Mouse (Mus musculus) forebrain, embryonic 11.5 days (tissue): ENCODE data around the gene Rgs6. TPM values are rescaled to one million over a fixed set of nuclear protein-coding genes. Genes with fewer than 3 reads are reported as not detected.

ENCODE experiments used
- ATAC-seq: fragments of 200-750 bp; cut with Nextera tagmentation; replicated peaks from 2 replicates; pipeline ENCODE4 v1.8.0; 2017; ENCODE audit warnings: moderate TSS enrichment; ENCODE audit not compliant: low FRiP score
- DNase-seq: peaks from one replicate; pipeline ENCODE4 v3.0.0-alpha.2; 2017; ENCODE audit warnings: low spot score
- H3K27ac ChIP-seq: fragments of 300-500 bp; sonication (generic); 2 replicates; pipeline ENCODE4 v1.5.1; 2014; ENCODE audit warnings: low read depth, low read length
- H3K27me3 ChIP-seq: fragments of 300-500 bp; sonication (generic); 2 replicates; pipeline ENCODE4 v1.6.1; 2014; ENCODE audit warnings: mild to moderate bottlenecking, low read length, mixed read lengths; ENCODE audit not compliant: control insufficient read depth, insufficient read depth
- H3K36me3 ChIP-seq: fragments of 300-500 bp; sonication (generic); 2 replicates; pipeline ENCODE4 v1.6.1; 2014; ENCODE audit warnings: mild to moderate bottlenecking, low read length, moderate library complexity, mixed read lengths; ENCODE audit not compliant: control insufficient read depth, insufficient read depth
- H3K4me1 ChIP-seq: fragments of 300-500 bp; sonication (generic); replicated peaks from 2 replicates; pipeline ENCODE4 v1.6.1; 2014; ENCODE audit warnings: low read length, mixed read lengths; ENCODE audit not compliant: control insufficient read depth, insufficient read depth
- H3K4me2 ChIP-seq: fragments of 300-500 bp; sonication (generic); 2 replicates; pipeline ENCODE4 v1.6.1; 2014; ENCODE audit warnings: low read depth, mild to moderate bottlenecking, low read length, moderate library complexity, mixed read lengths; ENCODE audit not compliant: severe bottlenecking
- H3K4me3 ChIP-seq: fragments of 300-500 bp; sonication (generic); 2 replicates; pipeline ENCODE4 v1.5.1; 2014; ENCODE audit warnings: low read depth, low read length
- H3K9ac ChIP-seq: fragments of 300-500 bp; sonication (generic); 2 replicates; pipeline ENCODE4 v1.6.1; 2014; ENCODE audit warnings: low read length
- H3K9me3 ChIP-seq: fragments of 300-500 bp; sonication (generic); 2 replicates; pipeline ENCODE4 v1.6.1; 2016; ENCODE audit warnings: low read length, mixed read lengths; ENCODE audit not compliant: control insufficient read depth
- WGBS: fragments of 180-500 bp; shearing (Covaris S2); extraction: QIAGEN DNeasy Blood & Tissue Kit; methylation state at CpG from one replicate; pipeline ENCODE4 v1.1.7; 2014; 5-methylcytosine and 5-hydroxymethylcytosine counted together
- polyA plus RNA-seq: library from polyadenylated mRNA; unstranded; fragments of >200 nt; fragmentation: Nextera tagmentation; extraction: Ambion mirVana; gene quantifications from 2 replicates; pipeline ENCODE4 v1.2.1, GENCODE M21; 2014

The Rgs6 gene
- polyA plus RNA-seq, 1 experiment from 2014 or later: 0.72 TPM

DNA sequence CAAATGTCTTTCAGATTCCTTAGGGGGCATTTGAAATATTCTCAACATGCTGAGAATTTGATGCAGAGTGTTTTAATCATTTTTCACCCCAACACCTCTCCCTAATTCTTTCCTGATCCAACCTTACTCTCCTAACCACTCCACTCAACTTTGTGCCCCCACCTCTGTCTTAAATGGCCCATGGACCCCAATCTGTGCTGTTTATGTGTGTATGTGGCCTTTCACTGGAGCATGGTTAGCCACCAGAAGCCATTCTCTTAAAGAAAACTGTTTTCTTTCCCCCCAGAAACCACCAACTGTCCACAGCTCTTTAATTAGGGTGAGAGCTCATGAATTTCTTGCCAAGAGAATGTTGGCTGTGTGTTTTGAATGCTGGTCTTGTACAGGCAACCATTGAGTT is 122.3 kb downstream of the Rgs6 start:
- DNase-seq: no peak
- no peak for ATAC-seq
- no peak overlapping the region for H3K9ac ChIP-seq
- no peak overlapping the region for H3K27ac ChIP-seq
- no peak overlapping the region for H3K4me2 ChIP-seq
- no peaks in the 10 kb centered on the region for H3K36me3 ChIP-seq
- H3K27me3 ChIP-seq: no peaks in the 10 kb centered on the region
- H3K4me3 ChIP-seq: no peak overlapping the region
- H3K4me1 ChIP-seq: no peaks in the 10 kb centered on the region
- H3K9me3 ChIP-seq: no peaks in the 10 kb centered on the region

DNA sequence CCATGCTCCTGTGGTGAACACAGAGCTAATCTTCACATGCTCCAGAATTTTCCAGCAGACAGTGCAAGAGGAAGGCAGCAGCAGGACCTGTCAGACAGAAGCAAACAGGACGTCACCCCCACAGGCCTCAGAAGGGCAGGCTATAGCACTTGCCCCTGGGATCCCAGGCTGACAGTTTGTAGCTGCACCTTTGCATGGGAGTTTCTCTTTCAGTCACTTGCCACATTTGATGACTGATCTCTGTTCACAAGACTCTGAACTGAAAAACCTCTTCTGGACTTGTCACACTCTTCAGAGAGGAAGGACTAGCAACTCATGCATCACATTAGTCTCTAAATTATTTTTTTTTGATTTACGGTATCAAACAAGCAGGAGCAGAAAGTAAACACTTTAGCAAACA is 126.2 kb downstream of the Rgs6 start:
- Histone ChIP-seq H3K4me1 (no peaks in the 10 kb centered on the region), H3K27ac (no peak overlapping the region), H3K9me3 (no peaks in the 10 kb centered on the region), H3K4me2 (no peak overlapping the region), H3K27me3 (no peaks in the 10 kb centered on the region), H3K36me3 (no peaks in the 10 kb centered on the region), H3K9ac (no peak overlapping the region), H3K4me3 (no peak overlapping the region)
- no peak for ATAC-seq
- no peak for DNase-seq
- WGBS: 86% methylated on average over 2 of the region's 2 CpGs

DNA sequence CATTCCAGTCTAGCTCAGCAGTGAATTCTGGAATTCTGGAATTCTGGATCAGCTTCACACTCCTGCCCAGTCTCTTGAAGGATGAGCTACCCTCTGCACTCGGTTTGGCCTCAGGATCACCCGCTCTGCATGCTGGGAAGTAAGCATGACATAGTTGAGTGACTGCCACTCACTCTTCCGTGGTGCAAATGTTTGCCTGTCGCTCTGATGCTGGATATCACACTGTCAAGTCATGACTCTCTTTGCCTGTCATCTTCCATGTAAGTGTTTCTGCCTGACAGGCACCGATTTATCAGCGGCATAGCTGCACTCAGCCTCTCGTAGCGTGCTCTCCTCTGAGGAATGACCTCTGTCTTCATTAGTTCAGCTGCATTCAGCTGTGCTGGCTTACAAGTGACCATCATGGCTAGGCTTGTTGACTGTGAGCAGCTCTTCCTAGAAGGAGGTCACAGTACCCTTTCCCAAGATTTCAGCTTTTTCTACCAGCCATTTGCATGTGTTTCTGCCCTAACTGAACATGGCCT is 135.0 kb downstream of the Rgs6 start:
- H3K9me3 ChIP-seq: no peaks in the 10 kb centered on the region
- no peak overlapping the region for H3K9ac ChIP-seq
- H3K27ac ChIP-seq: no peak overlapping the region
- DNase-seq: no peak
- H3K4me1 ChIP-seq: no peaks in the 10 kb centered on the region
- no peaks in the 10 kb centered on the region for H3K36me3 ChIP-seq
- ATAC-seq: no peak
- H3K4me2 ChIP-seq: no peak overlapping the region
- no peak overlapping the region for H3K4me3 ChIP-seq
- WGBS: 92% methylated on average over 8 of the region's 8 CpGs
- no peaks in the 10 kb centered on the region for H3K27me3 ChIP-seq

DNA sequence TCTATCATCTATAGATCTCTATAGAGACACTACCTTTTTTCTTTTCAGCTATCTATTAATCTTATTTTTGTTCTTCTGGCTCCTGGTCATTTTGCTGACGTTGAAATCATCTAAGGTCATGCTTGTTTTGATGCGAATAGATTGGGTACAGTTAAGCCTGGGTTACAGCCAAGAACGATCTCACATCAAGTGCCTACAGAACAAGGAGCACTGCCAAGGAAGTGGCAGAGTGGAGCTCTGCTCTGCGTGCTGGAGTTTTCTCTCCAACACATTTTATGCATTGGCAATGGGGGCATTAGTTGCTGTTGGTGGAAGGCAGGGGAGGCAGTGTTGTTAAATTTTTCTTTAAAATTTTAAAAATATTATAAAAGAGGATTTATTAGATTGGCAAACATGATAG is 138.2 kb downstream of the Rgs6 start:
- Histone ChIP-seq H3K27me3 (no peaks in the 10 kb centered on the region), H3K4me2 (no peak overlapping the region), H3K9ac (no peak overlapping the region), H3K9me3 (no peaks in the 10 kb centered on the region), H3K36me3 (no peaks in the 10 kb centered on the region), H3K4me1 (no peaks in the 10 kb centered on the region), H3K4me3 (no peak overlapping the region), H3K27ac (no peak overlapping the region)
- 91% methylated on average over 4 of the region's 4 CpGs for WGBS
- ATAC-seq: no peak
- DNase-seq: no peak

DNA sequence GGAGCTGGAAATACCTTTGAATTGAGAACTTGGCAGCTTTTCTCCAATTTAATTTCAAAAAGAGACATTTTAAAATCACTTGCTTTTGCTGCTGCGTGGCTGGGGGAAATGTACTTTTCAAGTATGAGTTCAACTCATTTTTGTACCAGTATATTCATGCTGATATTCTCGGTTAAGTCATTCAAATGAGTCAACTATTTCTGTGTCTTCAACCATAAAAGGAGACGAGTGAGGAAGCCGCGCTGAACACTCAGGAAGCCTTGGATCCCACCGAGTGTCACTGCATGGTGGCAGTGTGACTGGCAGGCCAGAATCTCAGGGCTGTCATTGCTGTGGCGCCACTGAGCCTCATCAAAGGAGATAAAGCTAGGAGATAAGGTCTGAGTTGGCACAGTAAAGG is 143.5 kb downstream of the Rgs6 start:
- H3K4me1 ChIP-seq: no peaks in the 10 kb centered on the region
- no peak overlapping the region for H3K9ac ChIP-seq
- no peaks in the 10 kb centered on the region for H3K27me3 ChIP-seq
- H3K36me3 ChIP-seq: no peaks in the 10 kb centered on the region
- WGBS: 90% methylated on average over 7 of the region's 7 CpGs
- no peak overlapping the region for H3K4me2 ChIP-seq
- H3K4me3 ChIP-seq: no peak overlapping the region
- H3K9me3 ChIP-seq: no peaks in the 10 kb centered on the region
- no peak overlapping the region for H3K27ac ChIP-seq
- DNase-seq (no peak), ATAC-seq (no peak)

DNA sequence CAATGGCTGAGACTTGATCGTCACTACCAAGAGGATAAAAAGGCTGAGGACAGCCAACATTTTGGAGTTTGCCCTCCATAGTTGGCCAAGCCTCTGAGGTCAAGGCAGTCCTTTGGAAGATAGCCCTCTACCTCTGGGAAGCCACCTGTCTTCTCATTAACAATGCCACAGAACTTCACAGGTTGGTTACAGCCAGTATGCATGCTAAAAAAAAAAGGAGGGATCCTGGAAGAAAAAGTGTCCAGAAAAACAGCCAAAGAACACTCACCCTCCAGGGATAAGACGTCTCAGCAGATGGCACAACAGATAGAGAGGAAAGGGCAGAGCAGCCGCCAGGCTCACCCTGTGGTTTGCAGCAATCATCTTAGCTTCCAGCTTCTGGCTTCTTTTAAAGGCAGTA is 154.9 kb downstream of the Rgs6 start:
- 94% methylated on average over 3 of the region's 3 CpGs for WGBS
- no peak overlapping the region for H3K4me3 ChIP-seq
- no peak overlapping the region for H3K9ac ChIP-seq
- no peaks in the 10 kb centered on the region for H3K36me3 ChIP-seq
- H3K9me3 ChIP-seq: no peaks in the 10 kb centered on the region
- no peaks in the 10 kb centered on the region for H3K4me1 ChIP-seq
- no peak overlapping the region for H3K4me2 ChIP-seq
- H3K27ac ChIP-seq: no peak overlapping the region
- DNase-seq: no peak
- no peaks in the 10 kb centered on the region for H3K27me3 ChIP-seq
- no peak for ATAC-seq

DNA sequence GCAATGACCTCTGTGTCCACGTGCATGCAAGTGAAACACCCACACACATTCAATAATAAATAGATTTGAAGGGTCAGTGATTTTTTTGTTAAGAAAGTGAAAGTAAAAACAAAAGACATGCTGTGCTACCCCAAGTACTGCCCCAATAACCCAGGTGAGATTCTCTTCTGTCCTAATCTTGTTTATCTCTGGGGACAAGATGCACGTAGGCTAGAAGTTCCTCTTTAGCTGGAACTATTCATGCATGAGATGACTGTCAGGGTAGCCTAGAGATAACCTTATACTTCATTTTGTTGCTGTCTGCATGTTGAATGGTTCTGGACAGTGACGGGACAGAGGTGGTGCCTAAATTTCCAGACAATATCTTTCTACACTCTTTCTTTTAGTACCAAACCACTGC is 155.9 kb downstream of the Rgs6 start:
- Histone ChIP-seq H3K27ac (no peak overlapping the region), H3K36me3 (no peaks in the 10 kb centered on the region), H3K4me2 (no peak overlapping the region), H3K9me3 (no peaks in the 10 kb centered on the region), H3K27me3 (no peaks in the 10 kb centered on the region), H3K4me1 (no peaks in the 10 kb centered on the region), H3K4me3 (no peak overlapping the region), H3K9ac (no peak overlapping the region)
- ATAC-seq: no peak
- no peak for DNase-seq
- 49% methylated on average over 3 of the region's 3 CpGs for WGBS

DNA sequence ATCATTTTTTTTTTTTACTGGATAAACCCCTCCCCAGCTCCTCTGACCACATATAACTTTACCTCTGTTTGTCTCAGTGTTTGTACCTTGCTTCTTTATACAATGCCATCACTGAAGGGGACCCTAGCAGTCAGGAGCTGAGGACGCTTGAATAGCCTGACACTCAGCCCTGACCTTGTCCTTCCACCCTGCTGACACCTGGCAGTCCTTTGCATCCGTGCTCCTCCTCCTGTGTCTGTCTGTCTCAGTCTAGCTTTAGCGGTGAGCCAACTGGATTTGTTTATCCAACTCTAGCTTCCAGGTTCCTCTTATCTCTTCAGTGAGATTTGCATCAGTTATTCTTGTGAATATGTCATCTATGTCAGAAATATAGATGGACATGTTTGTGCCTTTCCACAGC is 156.7 kb downstream of the Rgs6 start:
- no peak overlapping the region for H3K9ac ChIP-seq
- ATAC-seq (no peak), DNase-seq (no peak)
- 46% methylated on average over 3 of the region's 3 CpGs for WGBS
- no peaks in the 10 kb centered on the region for H3K4me1 ChIP-seq
- no peaks in the 10 kb centered on the region for H3K9me3 ChIP-seq
- no peak overlapping the region for H3K4me3 ChIP-seq
- no peak overlapping the region for H3K27ac ChIP-seq
- no peak overlapping the region for H3K4me2 ChIP-seq
- H3K27me3 ChIP-seq: no peaks in the 10 kb centered on the region
- H3K36me3 ChIP-seq: no peaks in the 10 kb centered on the region

DNA sequence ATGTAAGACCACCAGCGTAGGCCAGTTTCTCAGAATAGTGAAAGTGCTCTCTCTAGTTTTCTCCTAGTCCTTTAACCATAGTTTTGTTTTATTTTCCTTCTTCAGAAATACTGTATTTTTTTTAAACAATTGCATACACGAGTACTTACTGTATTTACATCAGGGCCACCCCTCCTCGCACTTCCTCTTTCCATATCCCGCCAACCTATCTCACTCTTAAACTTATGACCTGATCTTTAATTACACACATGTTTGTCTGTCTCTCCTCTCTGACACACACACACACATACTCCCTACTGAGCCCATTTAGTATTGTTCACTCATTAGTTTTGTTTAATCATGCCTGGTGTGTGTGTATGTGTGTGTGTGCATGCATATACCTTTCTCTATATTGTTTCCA is 159.0 kb downstream of the Rgs6 start:
- Histone ChIP-seq H3K27me3 (no peaks in the 10 kb centered on the region), H3K9me3 (no peaks in the 10 kb centered on the region), H3K4me3 (no peak overlapping the region), H3K27ac (no peak overlapping the region), H3K4me2 (no peak overlapping the region), H3K4me1 (no peaks in the 10 kb centered on the region), H3K9ac (no peak overlapping the region), H3K36me3 (no peaks in the 10 kb centered on the region)
- WGBS: 93% methylated on average over 4 of the region's 4 CpGs
- no peak for ATAC-seq
- no peak for DNase-seq
